ENCODE assay signal across 23 mouse cellular contexts in genomic region chr7:81330767-81331166, GRCm38 (mm10). TPM values are rescaled to one million over a fixed set of nuclear protein-coding genes. Genes with fewer than 3 reads are reported as not detected.
DNase-seq lines count a peak whose midpoint lies in the region; ATAC-seq lines count a peak whose summit lies in the region.
"Had no signal": no experiment of that assay in that cellular context is flagged by ENCODE, and none has a peak within 500 bp of the region (broad histone marks: within the 10 kb centered on the region; RNA-seq: fewer than 3 reads in every experiment).

No protein-coding gene starts in this region.

- no peak for ATAC-seq in heart, embryonic 16.5 days (replicated peaks; ENCODE audit: extremely low read depth, insufficient read depth, low FRiP score)
- ATAC-seq in megakaryocyte, adult 5-6 weeks (ENCODE audit: poor library complexity, severe bottlenecking): no peak
- 0 out of 2 replicates have a peak, but pooled peaks have one; percentile 37 for ATAC-seq in common myeloid progenitor, adult 5-6 weeks (replicated peaks; ENCODE audit: low read depth, poor library complexity, severe bottlenecking)
- ATAC-seq: CD4-positive, CD25-positive, alpha-beta regulatory T cell, adult 4 months; forebrain, embryonic 13.5 days; forebrain, postnatal 0 days; hindbrain, postnatal 0 days; Patski had no signal

- H3K9ac ChIP-seq in heart, embryonic 16.5 days (ENCODE audit: low read length): no peak overlapping the region; the same call in 1 of the 2 replicates
- H3K9ac ChIP-seq: embryonic facial prominence, embryonic 13.5 days; forebrain, embryonic 13.5 days; forebrain, postnatal 0 days; hindbrain, embryonic 13.5 days had no signal

- no peak overlapping the region for H3K4me2 ChIP-seq in heart, embryonic 16.5 days (ENCODE audit: low read depth, low read length)
- H3K4me2 ChIP-seq: embryonic facial prominence, embryonic 13.5 days; forebrain, embryonic 13.5 days; hindbrain, embryonic 13.5 days had no signal

- H3K36me3 ChIP-seq in heart, embryonic 16.5 days (ENCODE audit: control insufficient read depth, insufficient read depth): peaks cover 12% of the 10 kb centered on the region
- peaks cover 77% of the 10 kb centered on the region for H3K36me3 ChIP-seq in megakaryocyte, embryonic 14.5 days (replicated peaks; ENCODE audit: low read length)
- H3K36me3 ChIP-seq in hindbrain, embryonic 10.5 days: peaks cover 46% of the 10 kb centered on the region

- peak overlapping the region; percentile 23; the same call in 1 of the 2 replicates for H3K27ac ChIP-seq in heart, embryonic 16.5 days (ENCODE audit: low read length)
- H3K27ac ChIP-seq in hindbrain, embryonic 10.5 days: no peak overlapping the region
- H3K27ac ChIP-seq: embryonic facial prominence, embryonic 13.5 days; forebrain, embryonic 13.5 days; hindbrain, embryonic 13.5 days; hindbrain, postnatal 0 days had no signal

- peak; percentile 32 for DNase-seq in embryo, embryonic 10.5 days (ENCODE audit: low spot score)
- no peak for DNase-seq in embryo, embryonic 10 days (ENCODE audit: low spot score)
- DNase-seq in heart, adult 11 months: no peak
- DNase-seq in hindbrain, embryonic 10.5 days (ENCODE audit: low spot score): no peak
- DNase-seq: adrenal gland, adult 8-10 months; adrenal gland, postnatal 36 days; B cell, adult 2 months; cerebellum, adult 2 months; cerebellum, postnatal 10 days; forebrain, postnatal 0 days; gastrocnemius, postnatal 25 days; heart, postnatal 4 days; kidney, adult 11 months had no signal

- H3K9me3 ChIP-seq in heart, embryonic 16.5 days (replicated peaks; ENCODE audit: control insufficient read depth, low read length): no peaks in the 10 kb centered on the region
- H3K9me3 ChIP-seq in megakaryocyte, embryonic 14.5 days: no peaks in the 10 kb centered on the region
- H3K9me3 ChIP-seq in hindbrain, embryonic 10.5 days: no peaks in the 10 kb centered on the region
- H3K9me3 ChIP-seq: embryonic facial prominence, embryonic 13.5 days; forebrain, embryonic 13.5 days; hindbrain, embryonic 13.5 days had no signal

- no peaks in the 10 kb centered on the region for H3K27me3 ChIP-seq in heart, embryonic 16.5 days (ENCODE audit: control insufficient read depth, insufficient read depth, low read length)
- no peaks in the 10 kb centered on the region for H3K27me3 ChIP-seq in megakaryocyte, embryonic 14.5 days (replicated peaks)
- no peaks in the 10 kb centered on the region for H3K27me3 ChIP-seq in hindbrain, embryonic 10.5 days (ENCODE audit: insufficient read depth, poor library complexity, severe bottlenecking)
- H3K27me3 ChIP-seq: embryonic facial prominence, embryonic 13.5 days; forebrain, embryonic 13.5 days; hindbrain, embryonic 13.5 days; Patski had no signal

- peaks cover 4% of the 10 kb centered on the region for H3K4me1 ChIP-seq in heart, embryonic 16.5 days (ENCODE audit: control insufficient read depth, insufficient read depth, low read length)
- H3K4me1 ChIP-seq in megakaryocyte, embryonic 14.5 days: peaks cover 78% of the 10 kb centered on the region
- peaks cover 23% of the 10 kb centered on the region for H3K4me1 ChIP-seq in hindbrain, embryonic 10.5 days (replicated peaks)
- H3K4me1 ChIP-seq: embryonic facial prominence, embryonic 13.5 days had no signal

- 33% methylated on average over 3 of the region's 3 CpGs for WGBS in heart, embryonic 16.5 days
- WGBS in hindbrain, embryonic 10.5 days: 26% methylated on average over 3 of the region's 3 CpGs

- H3K4me3 ChIP-seq in heart, embryonic 16.5 days (ENCODE audit: low read length): no peak overlapping the region
- peak overlapping the region; percentile 33 for H3K4me3 ChIP-seq in megakaryocyte, embryonic 14.5 days (replicated peaks)
- no peak overlapping the region for H3K4me3 ChIP-seq in hindbrain, embryonic 10.5 days
- H3K4me3 ChIP-seq: embryonic facial prominence, embryonic 13.5 days; forebrain, embryonic 13.5 days; hindbrain, embryonic 13.5 days had no signal

RNA-seq across cellular contexts. Expression of gene Rps17, which starts 14.3 kb away (rescaled TPM):
- 728 and 790 TPM in 2 replicates for polyA plus RNA-seq in heart, embryonic 16.5 days (2015; fragmentation: Nextera tagmentation; extraction: Ambion mirVana)
- polyA plus RNA-seq in megakaryocyte, embryonic 14.5 days (2012; ENCODE audit: insufficient read depth, low replicate concordance): 57.3 and 223 TPM in 2 replicates
- total RNA-seq in megakaryocyte, adult 5-6 weeks (2015): 1,953 and 2,112 TPM in 2 replicates
- total RNA-seq in megakaryocyte, adult 5-6 weeks (2017): 2,159 and 2,431 TPM in 2 replicates
- total RNA-seq in common myeloid progenitor, adult 5-6 weeks (2017): 3,700 and 3,979 TPM in 2 replicates
- polyA plus RNA-seq in hindbrain, embryonic 10.5 days (2016; fragmentation: Nextera tagmentation; extraction: Ambion mirVana): 1,093 and 1,176 TPM in 2 replicates
